Mouse (Mus musculus) hindlimb bud, embryonic 11.5 days (tissue): ENCODE results near the gene Csnk1g2.

Experiments
- DNase-seq: peaks from one replicate; pipeline ENCODE4 v3.0.0-alpha.2; 2012; ENCODE audit warnings: low read depth, low spot score; ENCODE audit errors: extremely low spot score

The Csnk1g2 gene

GRCm38 (mm10) chr10:80622661-80623456, at the start of gene Csnk1g2:
Gene Csnk1g2 (plus strand): TSS chr10:80622838.
- DNase-seq, result no peak

- no peak for DNase-seq
Observed at GRCm38 (mm10) chr10:80573944-80574343, 48.7 kb upstream of the Csnk1g2 start.

- no peak for DNase-seq
Observed at GRCm38 (mm10) chr10:80574896-80575295, 47.7 kb upstream of the Csnk1g2 start.

GRCm38 (mm10) chr10:80575925-80576324, 46.7 kb upstream of the Csnk1g2 start:
- DNase-seq, result no peak

- DNase-seq, result no peak
Observed at GRCm38 (mm10) chr10:80576351-80577194, 46.1 kb upstream of the Csnk1g2 start.

GRCm38 (mm10) chr10:80577195-80578130, 45.2 kb upstream of the Csnk1g2 start, which contains the start of gene Klf16:
Gene Klf16 (minus strand): TSS chr10:80577321.
- peak; percentile 77 for DNase-seq

GRCm38 (mm10) chr10:80578131-80578750, 44.4 kb upstream of the Csnk1g2 start:
- DNase-seq, result no peak

GRCm38 (mm10) chr10:80578911-80579310, 43.7 kb upstream of the Csnk1g2 start:
- no peak for DNase-seq

GRCm38 (mm10) chr10:80583047-80583446, 39.6 kb upstream of the Csnk1g2 start:
- no peak for DNase-seq

GRCm38 (mm10) chr10:80584045-80584488, 38.6 kb upstream of the Csnk1g2 start:
- no peak for DNase-seq

- DNase-seq, result no peak
Observed at GRCm38 (mm10) chr10:80584642-80585552, 37.7 kb upstream of the Csnk1g2 start.

GRCm38 (mm10) chr10:80585581-80585980, 37.1 kb upstream of the Csnk1g2 start:
- DNase-seq, result no peak

- no peak for DNase-seq
Observed at GRCm38 (mm10) chr10:80586407-80587304, 36.0 kb upstream of the Csnk1g2 start.

- no peak for DNase-seq
Observed at GRCm38 (mm10) chr10:80587305-80587657, 35.4 kb upstream of the Csnk1g2 start.

- no peak for DNase-seq
Observed at GRCm38 (mm10) chr10:80589127-80589878, 33.3 kb upstream of the Csnk1g2 start.

- DNase-seq, result peak; percentile 94
Observed at GRCm38 (mm10) chr10:80589879-80590854, 32.5 kb upstream of the Csnk1g2 start, which contains the start of gene Abhd17a. Gene Abhd17a (minus strand): TSS chr10:80590341.
